Mouse (Mus musculus) brain, adult 2 months (tissue): Measurements from ENCODE around the gene Rnh1.

Experiments used
- DNase-seq: peaks from one replicate; pipeline ENCODE4 v3.0.0; 2011; ENCODE audit warnings: low read depth, low spot score

Rnh1 gene

DNA sequence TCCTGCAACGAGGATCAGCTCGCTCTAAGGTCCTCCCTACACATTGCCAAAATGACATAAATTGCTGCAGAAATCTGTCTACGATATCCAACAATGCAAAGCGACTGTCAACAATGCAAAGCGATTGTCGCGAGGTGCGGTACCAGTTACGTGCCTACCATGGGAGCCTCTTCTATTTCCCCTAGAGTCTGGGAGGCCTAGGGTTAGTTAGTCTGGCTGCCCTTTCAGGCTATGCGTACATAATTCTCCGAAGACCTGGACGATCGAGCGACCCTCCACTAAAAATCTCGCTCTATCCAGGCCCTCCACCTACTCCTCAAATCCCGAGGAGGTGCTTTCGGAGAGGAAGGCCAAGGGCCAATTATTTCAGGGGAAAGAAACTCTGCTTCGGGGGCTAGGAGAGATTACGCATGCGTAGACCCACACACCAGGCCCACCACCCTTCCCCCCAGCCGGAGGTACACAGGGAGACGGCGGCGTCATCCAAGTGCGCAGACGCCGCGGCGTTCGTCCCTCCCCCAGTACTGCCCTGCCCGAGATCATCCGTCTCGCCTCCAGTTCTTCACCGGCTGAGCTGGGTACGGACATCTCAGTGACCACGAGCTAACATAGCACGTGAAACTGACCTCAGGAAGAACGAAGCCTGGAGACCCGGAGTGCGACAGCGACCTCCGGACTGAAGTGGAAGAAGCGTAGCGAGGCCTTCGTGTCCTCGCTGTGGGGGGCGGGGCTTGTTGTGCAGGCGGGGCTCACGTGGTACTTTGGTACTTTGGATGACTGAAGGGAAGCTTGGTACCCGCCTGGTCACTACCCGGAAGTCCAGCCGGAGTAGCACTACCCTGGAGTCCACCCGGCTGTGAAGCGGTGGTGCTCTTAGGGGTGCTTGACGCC is at the start of gene Rnh1:
TSS of gene Rnh1 (minus strand) at position 742 of the 891 bp plus-strand sequence.
- peak; percentile 97 for DNase-seq

GRCm38 (mm10) chr7:141222126-141222467 is 49.4 kb upstream of the Rnh1 start:
- DNase-seq: no peak

DNA sequence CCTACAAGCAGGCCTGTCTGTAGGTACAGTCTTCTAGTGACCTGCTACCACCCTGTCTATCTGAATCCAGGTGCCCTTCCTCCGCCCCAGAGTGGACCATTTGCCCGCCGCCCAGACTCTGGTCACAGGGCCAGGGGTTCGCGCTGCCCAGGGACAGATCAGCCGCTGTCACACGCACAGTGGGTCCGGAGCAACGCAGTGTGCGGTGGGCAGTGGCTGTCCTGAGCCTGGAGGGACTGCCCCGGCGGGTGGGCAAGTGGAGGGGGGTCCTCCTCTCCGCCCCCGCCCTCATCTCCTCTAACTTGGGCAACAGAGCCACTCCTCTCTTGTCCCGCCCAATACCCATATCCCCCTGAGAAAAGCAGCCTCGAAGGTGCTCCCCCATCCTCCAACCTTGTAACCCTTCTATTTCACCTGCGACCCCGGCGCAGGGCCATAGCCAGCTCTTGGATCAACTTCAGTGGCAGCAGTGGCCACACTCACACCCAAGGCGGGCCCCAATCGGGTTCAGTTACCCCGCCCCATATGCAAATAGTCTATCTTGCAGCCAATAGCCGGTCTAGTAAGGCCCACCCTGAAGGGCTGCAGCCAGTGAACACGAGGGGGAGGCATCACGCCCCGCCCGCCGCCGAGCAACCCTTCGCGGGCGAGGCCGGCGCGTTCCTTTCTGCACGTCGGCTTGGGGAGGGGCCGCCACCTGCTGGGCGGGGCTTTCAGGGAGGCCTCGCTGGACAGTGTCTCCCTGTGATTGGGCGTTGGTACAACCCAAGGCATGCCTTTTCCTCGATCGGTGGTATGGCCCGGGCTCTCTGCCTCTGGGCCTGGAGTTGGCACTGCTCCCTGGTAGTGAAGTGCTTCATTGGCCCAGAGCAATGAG is 48.8 kb upstream of the Rnh1 start:
- peak; percentile 98 for DNase-seq

GRCm38 (mm10) chr7:141220377-141220776 is 47.7 kb upstream of the Rnh1 start:
- no peak for DNase-seq

- no peak for DNase-seq
These were observed 47.0 kb upstream of the Rnh1 start for GRCm38 (mm10) chr7:141219558-141220099.

GRCm38 (mm10) chr7:141218557-141219133 is 46.0 kb upstream of the Rnh1 start:
- DNase-seq: no peak

DNA sequence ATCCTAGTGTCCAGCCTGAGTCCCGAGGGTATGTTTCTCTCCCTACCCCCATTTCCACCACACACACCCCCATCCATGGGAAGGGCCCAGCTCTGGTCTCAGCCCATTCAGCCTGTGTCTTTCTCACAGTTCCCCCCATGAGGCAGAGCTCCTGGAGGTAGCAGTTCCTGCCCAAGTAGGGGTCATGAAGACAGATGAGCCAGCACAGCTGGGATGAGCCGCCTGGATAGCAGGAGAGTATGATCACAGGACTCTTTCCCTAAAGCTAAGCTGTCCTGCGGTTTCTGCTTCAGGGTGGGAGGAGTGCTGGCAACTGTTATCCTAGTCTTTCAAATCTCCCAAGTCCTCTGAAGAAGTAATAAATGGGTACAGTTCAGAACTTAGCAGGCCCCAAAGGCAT is 45.5 kb upstream of the Rnh1 start:
- DNase-seq: no peak

- DNase-seq: no peak
These were observed 44.8 kb upstream of the Rnh1 start for GRCm38 (mm10) chr7:141217343-141218013.

DNA sequence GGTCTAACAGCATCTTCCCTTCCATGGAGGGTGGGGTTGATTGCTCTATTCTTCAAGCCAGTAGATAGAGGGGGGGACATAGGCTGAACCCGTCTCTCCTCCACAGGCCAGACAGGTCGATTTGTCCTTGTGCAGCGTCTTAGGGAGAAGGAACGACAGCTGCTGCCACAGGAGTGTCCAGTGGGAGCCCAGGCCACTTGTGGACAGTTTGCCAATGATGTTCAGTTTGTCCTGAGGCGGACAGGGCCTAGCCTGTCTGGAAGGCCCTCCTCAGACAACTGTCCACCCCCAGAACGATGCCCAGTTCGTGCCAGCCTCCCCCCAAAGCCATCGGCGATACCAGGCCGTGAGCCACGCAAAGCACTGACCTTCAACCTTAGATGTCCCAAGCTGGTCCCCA is 44.2 kb upstream of the Rnh1 start:
- no peak for DNase-seq

- DNase-seq: no peak
These were observed 43.5 kb upstream of the Rnh1 start for GRCm38 (mm10) chr7:141215880-141216733.

GRCm38 (mm10) chr7:141215101-141215879 is 42.6 kb upstream of the Rnh1 start, which contains the start of gene Rassf7:
Gene Rassf7, plus strand, starts transcription at chr7:141215860.
- DNase-seq: peak; percentile 93

- no peak for DNase-seq
These were observed 41.7 kb upstream of the Rnh1 start for GRCm38 (mm10) chr7:141214310-141214709.

DNA sequence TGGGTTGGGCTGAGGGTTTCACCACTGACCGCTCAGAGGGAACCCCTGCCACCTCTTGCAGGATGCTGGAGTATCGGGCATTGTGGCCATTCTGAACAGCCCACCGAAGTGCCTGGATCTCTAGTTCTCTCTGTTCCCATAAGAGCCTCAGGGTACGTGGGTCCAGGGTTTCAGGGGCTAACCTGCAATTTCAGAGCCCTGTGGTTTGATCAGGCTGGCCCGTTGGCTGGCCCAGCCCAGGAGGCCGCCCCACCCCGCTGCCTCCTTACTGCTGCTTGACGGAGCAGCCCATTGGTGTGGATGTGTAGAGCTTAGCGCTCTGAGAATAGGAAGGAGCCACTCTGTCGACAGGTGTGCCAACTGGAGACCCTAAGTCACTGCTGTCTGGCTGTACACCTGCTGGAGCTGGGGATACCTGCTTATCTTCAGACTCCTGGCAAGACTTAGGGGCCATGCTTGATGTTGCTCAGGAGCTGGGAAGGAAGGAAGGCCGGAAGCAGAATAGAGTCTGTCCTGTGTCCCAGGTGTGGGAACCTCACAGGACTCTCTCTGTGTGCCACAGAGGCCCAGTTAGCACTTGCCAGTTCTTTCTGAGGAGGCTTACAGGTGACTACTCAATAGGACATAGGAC is 41.1 kb upstream of the Rnh1 start, which contains the start of gene Lmntd2:
TSS of gene Lmntd2 (minus strand) at position 476 of the 631 bp plus-strand sequence.
- no peak for DNase-seq

DNA sequence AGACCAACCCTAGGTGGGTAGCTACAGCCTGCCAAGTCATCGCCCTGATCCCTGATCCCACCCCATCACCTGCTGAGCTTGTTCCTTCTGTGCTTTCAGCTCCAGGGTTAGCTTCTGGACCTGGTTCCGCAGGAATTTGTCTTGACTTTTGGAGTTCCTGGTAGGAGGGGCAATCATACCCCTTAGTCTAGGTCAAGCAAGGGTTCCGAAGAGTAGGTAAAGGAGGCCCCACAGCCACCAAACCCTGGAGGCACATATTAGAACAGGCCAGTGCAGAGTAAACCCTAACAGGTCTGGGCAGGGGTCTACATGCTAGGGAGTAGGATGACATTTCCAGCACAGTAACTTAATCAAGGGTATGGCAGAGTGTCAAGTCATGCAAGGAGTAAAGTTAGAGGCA is 40.5 kb upstream of the Rnh1 start:
- DNase-seq: no peak

DNA sequence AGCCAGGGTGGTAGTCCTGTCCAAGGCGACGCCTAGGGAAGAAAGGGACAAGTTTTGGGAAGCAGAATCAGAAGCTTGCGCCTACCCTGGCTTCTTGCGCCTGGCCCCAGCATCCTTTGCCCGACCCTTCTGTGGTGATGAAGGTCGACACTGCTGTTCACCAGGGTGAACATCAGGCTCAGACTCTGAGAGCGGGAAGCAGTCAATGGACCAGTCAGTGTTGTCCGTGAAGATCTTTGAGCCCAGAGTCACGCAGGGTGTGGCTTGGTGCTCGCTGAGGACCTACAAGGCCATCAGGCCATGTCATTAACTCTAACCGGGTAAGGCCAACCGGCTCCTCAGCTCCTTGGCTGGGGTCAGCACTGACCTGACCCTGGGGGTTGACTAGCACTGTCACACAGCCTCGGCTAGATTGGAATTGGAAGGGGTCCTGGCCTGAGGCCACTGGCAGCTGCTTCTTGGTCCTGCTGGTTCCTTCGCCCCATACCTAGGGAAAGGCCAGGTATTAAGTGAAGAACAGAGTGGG is 38.0 kb upstream of the Rnh1 start:
- no peak for DNase-seq

- no peak for DNase-seq
These were observed 37.5 kb upstream of the Rnh1 start for GRCm38 (mm10) chr7:141210137-141210536.

- DNase-seq: no peak
These were observed 36.9 kb upstream of the Rnh1 start for GRCm38 (mm10) chr7:141209526-141209925.

DNA sequence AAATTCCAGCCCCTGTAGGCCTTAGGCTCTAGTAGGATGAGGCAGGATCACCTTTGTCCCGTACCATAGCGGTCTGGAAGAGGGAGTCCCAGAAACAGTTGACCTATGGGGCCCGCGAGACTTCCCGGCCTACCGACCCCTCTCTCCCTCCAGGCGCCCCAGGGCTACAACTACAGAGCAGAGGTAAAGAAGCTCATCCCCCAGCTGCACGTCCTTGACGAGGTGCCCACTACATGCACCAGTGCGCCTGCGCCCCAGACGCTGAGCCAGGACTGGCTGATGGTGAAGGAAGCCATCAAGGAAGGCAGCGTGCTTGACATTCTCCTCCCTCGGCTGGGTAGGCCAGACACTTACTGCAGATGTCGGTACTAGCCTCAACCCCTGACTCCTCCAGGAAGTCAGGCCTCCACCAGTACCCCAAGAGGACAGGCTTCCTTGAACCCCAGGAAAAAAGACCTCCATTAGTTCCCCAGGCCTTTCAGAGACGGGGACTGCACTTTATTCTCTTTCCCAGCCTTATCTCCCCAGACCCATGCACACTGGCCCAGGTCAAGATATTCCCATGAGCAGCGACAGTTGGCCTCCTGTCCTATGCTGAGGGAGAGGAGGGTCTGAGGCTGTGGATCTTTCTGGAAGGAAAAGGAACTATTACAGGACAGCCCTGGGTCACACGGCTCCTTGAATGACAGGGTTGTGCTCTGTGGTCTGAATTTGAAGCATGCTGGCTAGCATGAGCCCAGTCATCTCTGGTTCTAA is 33.7 kb upstream of the Rnh1 start:
- DNase-seq: no peak
